Mouse (Mus musculus) lung, embryonic 14.5 days (tissue): Measurements from ENCODE around the gene Cdyl. TPM values are rescaled to one million over a fixed set of nuclear protein-coding genes. Genes with fewer than 3 reads are reported as not detected.

Source experiments
- ATAC-seq: fragments of 200-750 bp; cut with Nextera tagmentation; 2 replicates; pipeline ENCODE4 v1.8.0; 2017; ENCODE audit warnings: mild to moderate bottlenecking, moderate TSS enrichment, moderate library complexity; ENCODE audit not compliant: insufficient read depth
- DNase-seq: peaks from one replicate; pipeline ENCODE4 v3.0.0-alpha.2; 2015
- H3K27ac ChIP-seq: fragments of 300-500 bp; sonication (generic); 2 replicates; pipeline ENCODE4 v1.5.1; 2014; ENCODE audit warnings: low read depth, mild to moderate bottlenecking, moderate library complexity
- H3K27me3 ChIP-seq: fragments of 300-500 bp; sonication (generic); 2 replicates; pipeline ENCODE4 v1.6.1; 2014; ENCODE audit warnings: low read length, control low read depth; ENCODE audit not compliant: insufficient read depth
- H3K36me3 ChIP-seq: fragments of 300-500 bp; sonication (generic); 2 replicates; pipeline ENCODE4 v1.6.1; 2014; ENCODE audit warnings: control low read depth; ENCODE audit not compliant: insufficient read depth
- H3K4me1 ChIP-seq: fragments of 300-500 bp; sonication (generic); 2 replicates; pipeline ENCODE4 v1.6.1; 2014; ENCODE audit warnings: antibody characterized with exemption, control low read depth; ENCODE audit not compliant: insufficient read depth
- H3K4me2 ChIP-seq: fragments of 300-500 bp; sonication (generic); 2 replicates; pipeline ENCODE4 v1.6.1; 2014; ENCODE audit warnings: mild to moderate bottlenecking
- H3K4me3 ChIP-seq: fragments of 300-500 bp; sonication (generic); 2 replicates; pipeline ENCODE4 v1.5.1; 2014; ENCODE audit warnings: low read depth, low read length
- H3K9ac ChIP-seq: fragments of 300-500 bp; sonication (generic); 2 replicates; pipeline ENCODE4 v1.6.1; 2014
- H3K9me3 ChIP-seq: fragments of 300-500 bp; sonication (generic); 2 replicates; pipeline ENCODE4 v1.6.1; 2016; ENCODE audit warnings: low read depth, low read length, control low read depth
- CTCF ChIP-seq: IDR thresholded peaks from 2 replicates; pipeline ENCODE4 v1.5.1; 2016; ENCODE audit warnings: antibody characterized with exemption, low read depth
- WGBS: fragments of 180-500 bp; shearing (Covaris S2); extraction: QIAGEN DNeasy Blood & Tissue Kit; methylation state at CpG from one replicate; pipeline ENCODE4 v1.1.7; 2014; 5-methylcytosine and 5-hydroxymethylcytosine counted together
- polyA plus RNA-seq: library from polyadenylated mRNA; unstranded; fragments of >200 nt; fragmentation: Nextera tagmentation; extraction: Ambion mirVana; gene quantifications from 2 replicates; pipeline ENCODE4 v1.2.1, GENCODE M21; 2014

Cdyl gene
- polyA plus RNA-seq, 1 experiment from 2014 or later: 24.1 TPM

DNA sequence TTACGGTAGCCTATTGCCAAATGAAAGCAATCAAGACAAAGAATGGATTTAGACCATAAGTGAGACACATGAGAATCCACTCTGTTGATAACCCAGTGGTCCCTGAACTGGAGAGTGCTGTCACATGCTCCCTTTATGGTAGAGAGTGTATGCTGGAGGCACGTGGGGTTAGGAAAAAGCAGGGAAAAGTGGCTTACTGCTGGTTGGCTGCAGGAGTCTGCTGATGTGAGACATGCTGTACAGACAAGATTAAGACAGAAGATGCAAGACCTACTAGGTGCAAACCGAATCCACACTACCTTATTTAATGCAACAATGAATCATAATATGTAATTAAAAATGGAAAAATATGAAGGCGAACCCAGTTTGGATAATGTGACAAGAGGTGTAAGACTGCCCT is 129.9 kb downstream of the Cdyl start:
- no peaks in the 10 kb centered on the region for H3K9me3 ChIP-seq
- H3K27me3 ChIP-seq: no peaks in the 10 kb centered on the region
- H3K27ac ChIP-seq: no peak overlapping the region
- H3K4me2 ChIP-seq: no peak overlapping the region
- H3K4me3 ChIP-seq: no peak overlapping the region
- no peak for TF ChIP-seq CTCF
- H3K4me1 ChIP-seq: peaks cover 9% of the 10 kb centered on the region; the same call in 1 of the 2 replicates
- no peak for DNase-seq
- H3K9ac ChIP-seq: no peak overlapping the region
- WGBS: 86% methylated on average over 4 of the region's 4 CpGs
- 0 out of 2 replicates have a peak, but pooled peaks cover 3% of the 10 kb centered on the region for H3K36me3 ChIP-seq
- ATAC-seq: no peak

DNA sequence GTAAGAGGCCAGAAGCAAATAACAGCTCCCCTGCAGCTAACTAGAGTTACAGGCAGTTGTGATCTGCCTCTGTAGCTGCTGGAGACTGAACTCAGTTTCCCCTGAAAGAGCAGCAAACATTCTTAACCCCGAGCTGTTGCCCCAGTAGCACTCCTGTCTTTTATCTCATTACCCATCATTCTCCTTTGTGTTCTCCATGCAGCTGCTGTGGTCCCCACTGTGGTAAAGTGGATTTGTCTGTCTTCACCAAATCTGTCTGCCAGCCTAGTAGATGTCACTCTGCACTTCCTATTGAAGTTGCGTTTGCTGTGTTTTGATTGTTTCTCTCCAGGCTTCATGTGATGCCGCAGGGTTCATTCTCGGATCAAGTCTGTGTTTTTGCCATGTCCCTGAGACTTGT is 130.8 kb downstream of the Cdyl start:
- Histone ChIP-seq H3K4me3 (no peak overlapping the region), H3K27ac (no peak overlapping the region), H3K9ac (no peak overlapping the region), H3K4me2 (no peak overlapping the region), H3K36me3 (0 out of 2 replicates have a peak, but pooled peaks cover 3% of the 10 kb centered on the region), H3K27me3 (no peaks in the 10 kb centered on the region), H3K4me1 (peaks cover 9% of the 10 kb centered on the region; the same call in 1 of the 2 replicates), H3K9me3 (no peaks in the 10 kb centered on the region)
- no peak for TF ChIP-seq CTCF
- 24% methylated on average over 4 of the region's 4 CpGs for WGBS
- ATAC-seq (no peak), DNase-seq (peak; percentile 11)

DNA sequence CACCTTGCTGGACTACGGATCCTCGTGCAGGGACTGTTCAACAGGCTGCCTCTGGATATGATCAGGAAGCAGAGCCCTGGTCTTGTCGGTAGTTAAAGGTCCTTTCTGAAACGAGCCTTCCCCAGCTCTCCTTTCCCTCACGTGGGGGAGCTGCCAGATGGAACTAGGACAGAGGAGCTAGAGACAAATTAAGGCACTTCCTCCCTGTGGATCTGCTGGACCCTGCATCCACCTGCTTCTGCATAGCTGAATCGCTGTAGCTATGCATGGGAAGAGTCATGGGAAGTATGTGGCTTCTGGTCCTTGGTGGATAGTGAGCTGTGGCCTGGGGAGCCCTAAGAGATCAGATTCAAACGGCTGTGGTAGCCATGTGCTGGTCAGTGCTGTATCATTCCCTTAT is 134.7 kb downstream of the Cdyl start:
- Histone ChIP-seq H3K36me3 (0 out of 2 replicates have a peak, but pooled peaks cover 3% of the 10 kb centered on the region), H3K9ac (no peak overlapping the region), H3K4me1 (peaks cover 18% of the 10 kb centered on the region), H3K9me3 (no peaks in the 10 kb centered on the region), H3K27me3 (no peaks in the 10 kb centered on the region), H3K27ac (no peak overlapping the region), H3K4me2 (no peak overlapping the region), H3K4me3 (no peak overlapping the region)
- no peak for TF ChIP-seq CTCF
- ATAC-seq: no peak
- 56% methylated on average over 7 of the region's 7 CpGs for WGBS
- DNase-seq: no peak

DNA sequence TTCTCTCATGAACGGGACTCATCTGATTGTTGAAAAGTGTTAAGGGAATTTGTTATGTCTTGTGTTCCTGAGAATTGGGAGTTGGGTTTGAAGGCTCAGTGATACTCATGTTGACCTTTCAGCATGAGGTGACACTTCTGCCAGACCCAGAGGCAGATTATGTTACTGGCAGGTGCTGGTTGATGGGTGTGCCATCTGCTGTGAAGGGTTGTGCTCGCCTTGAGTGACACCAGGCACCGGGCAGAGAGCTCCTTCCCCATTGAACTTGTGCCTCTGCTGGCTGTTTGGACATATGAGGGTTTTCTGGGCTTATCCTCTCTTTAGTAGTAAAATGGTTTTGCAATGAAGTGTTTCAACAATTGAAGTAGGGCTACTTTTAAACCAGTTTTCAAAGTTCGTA is 135.1 kb downstream of the Cdyl start:
- 0 out of 2 replicates have a peak, but pooled peaks cover 3% of the 10 kb centered on the region for H3K36me3 ChIP-seq
- H3K4me2 ChIP-seq: no peak overlapping the region
- no peak for DNase-seq
- H3K4me1 ChIP-seq: peaks cover 18% of the 10 kb centered on the region
- ATAC-seq: no peak
- no peak overlapping the region for H3K4me3 ChIP-seq
- no peak overlapping the region for H3K27ac ChIP-seq
- no peaks in the 10 kb centered on the region for H3K27me3 ChIP-seq
- 66% methylated on average over 4 of the region's 4 CpGs for WGBS
- H3K9me3 ChIP-seq: no peaks in the 10 kb centered on the region
- no peak overlapping the region for H3K9ac ChIP-seq
- TF ChIP-seq CTCF: no peak

DNA sequence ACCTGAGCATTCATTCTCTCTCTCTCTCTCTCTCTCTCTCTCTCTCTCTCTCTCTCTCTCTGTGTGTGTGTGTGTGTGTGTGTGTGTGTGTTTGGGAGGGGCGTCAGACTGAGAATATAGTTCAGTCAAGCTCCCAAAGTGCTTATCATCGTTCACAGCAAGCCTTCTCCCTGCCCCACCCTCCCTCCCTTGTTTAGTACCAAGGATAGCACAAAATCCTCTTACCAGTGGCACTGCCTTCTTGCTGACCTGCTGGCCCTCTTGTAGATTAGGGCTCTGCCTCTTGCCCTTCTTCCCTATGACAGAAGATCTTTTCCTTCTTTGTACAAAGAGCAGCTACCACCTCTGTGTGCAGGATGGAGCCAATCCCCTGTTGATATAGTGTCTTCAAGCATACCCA is 136.3 kb downstream of the Cdyl start:
- Histone ChIP-seq H3K27ac (peak overlapping the region; percentile 60; the same call in 1 of the 2 replicates), H3K4me3 (no peak overlapping the region), H3K9me3 (no peaks in the 10 kb centered on the region), H3K9ac (no peak overlapping the region), H3K36me3 (0 out of 2 replicates have a peak, but pooled peaks cover 3% of the 10 kb centered on the region), H3K4me1 (peaks cover 16% of the 10 kb centered on the region), H3K4me2 (no peak overlapping the region), H3K27me3 (no peaks in the 10 kb centered on the region)
- DNase-seq (no peak), ATAC-seq (no peak)
- TF ChIP-seq CTCF: no peak
- WGBS: 37% methylated on average over 2 of the region's 2 CpGs

DNA sequence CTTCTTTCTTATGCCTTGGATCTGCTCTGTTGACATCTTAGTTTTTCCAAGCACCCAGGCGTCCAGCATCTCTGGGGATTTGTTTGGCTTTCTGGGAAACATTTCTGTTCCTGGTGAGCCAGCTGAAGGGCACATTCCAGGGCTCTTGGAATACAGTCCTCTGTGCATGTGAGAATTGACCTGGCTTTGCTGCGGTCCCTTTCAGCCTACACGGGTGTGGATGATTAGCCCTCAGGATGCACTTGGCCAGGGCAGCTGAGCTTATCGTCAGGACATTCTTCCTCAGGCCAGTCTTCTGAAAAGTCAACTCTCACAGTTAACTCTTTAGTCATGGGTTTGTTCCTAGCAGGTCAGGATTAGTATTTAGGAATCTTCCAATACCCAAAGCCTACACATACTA is 136.7 kb downstream of the Cdyl start:
- 0 out of 2 replicates have a peak, but pooled peaks cover 3% of the 10 kb centered on the region for H3K36me3 ChIP-seq
- TF ChIP-seq CTCF: no peak
- H3K4me2 ChIP-seq: no peak overlapping the region
- no peak overlapping the region for H3K4me3 ChIP-seq
- no peak overlapping the region for H3K9ac ChIP-seq
- H3K4me1 ChIP-seq: peaks cover 13% of the 10 kb centered on the region
- 17% methylated on average over 4 of the region's 4 CpGs for WGBS
- no peaks in the 10 kb centered on the region for H3K9me3 ChIP-seq
- H3K27me3 ChIP-seq: no peaks in the 10 kb centered on the region
- ATAC-seq (no peak), DNase-seq (no peak)
- H3K27ac ChIP-seq: peak overlapping the region; percentile 60; the same call in 1 of the 2 replicates

DNA sequence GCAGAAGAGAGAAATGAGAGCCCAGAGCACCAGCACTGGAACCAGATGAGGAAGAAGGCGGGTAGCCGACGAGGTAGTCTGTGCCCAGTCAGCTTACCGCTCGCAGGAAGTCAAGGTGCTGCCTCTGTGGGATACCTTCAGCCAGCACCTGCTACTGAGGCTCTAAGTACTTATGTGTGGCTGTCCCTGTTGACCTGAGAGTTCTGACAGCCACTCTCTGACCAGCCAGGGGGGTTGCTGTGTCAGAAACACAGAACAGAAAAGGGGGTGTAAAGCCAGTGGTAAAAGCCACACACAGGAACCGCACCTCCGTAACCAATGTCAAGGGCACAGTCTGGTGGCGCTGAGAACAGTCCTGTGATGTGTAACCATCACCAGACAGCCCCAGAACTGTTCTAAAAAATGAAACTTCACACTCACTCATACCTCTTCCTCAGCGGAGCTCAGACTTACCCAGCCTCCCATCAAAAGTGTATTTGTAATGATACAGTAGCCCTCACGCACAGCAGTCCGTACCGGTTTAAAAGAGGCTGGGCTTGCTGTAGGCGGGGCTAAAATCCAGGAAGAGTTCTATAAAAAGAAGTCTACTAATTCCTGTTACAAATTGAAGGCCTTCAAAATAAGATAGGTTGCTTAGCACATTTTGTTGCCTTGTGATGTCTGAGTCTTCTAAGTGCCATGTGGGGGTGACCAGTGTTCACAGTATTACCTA is 138.3 kb downstream of the Cdyl start:
- DNase-seq: no peak
- 0 out of 2 replicates have a peak, but pooled peaks have one; percentile 22 for ATAC-seq
- no peak overlapping the region for H3K27ac ChIP-seq
- TF ChIP-seq CTCF: no peak
- H3K9ac ChIP-seq: no peak overlapping the region
- 80% methylated on average over 13 of the region's 13 CpGs for WGBS
- peaks cover 10% of the 10 kb centered on the region for H3K4me1 ChIP-seq
- no peaks in the 10 kb centered on the region for H3K27me3 ChIP-seq
- no peak overlapping the region for H3K4me2 ChIP-seq
- 0 out of 2 replicates have a peak, but pooled peaks cover under 1% of the 10 kb centered on the region for H3K36me3 ChIP-seq
- no peak overlapping the region for H3K4me3 ChIP-seq
- no peaks in the 10 kb centered on the region for H3K9me3 ChIP-seq
